Mouse (Mus musculus) frontal cortex, postnatal 36 days (tissue): ENCODE results near the gene Nmi.
"Not testable (repeated sequence)": the region's sequence is repeated elsewhere in the genome, so short reads cannot be mapped to it uniquely, and the experiment has no call there.

Experiments
- DNase-seq, 2 experiments: peaks; one replicate each; pipeline ENCODE4 v3.0.0; 2022; ENCODE audit warnings: low spot score in 2 of 2

Nmi gene

DNA sequence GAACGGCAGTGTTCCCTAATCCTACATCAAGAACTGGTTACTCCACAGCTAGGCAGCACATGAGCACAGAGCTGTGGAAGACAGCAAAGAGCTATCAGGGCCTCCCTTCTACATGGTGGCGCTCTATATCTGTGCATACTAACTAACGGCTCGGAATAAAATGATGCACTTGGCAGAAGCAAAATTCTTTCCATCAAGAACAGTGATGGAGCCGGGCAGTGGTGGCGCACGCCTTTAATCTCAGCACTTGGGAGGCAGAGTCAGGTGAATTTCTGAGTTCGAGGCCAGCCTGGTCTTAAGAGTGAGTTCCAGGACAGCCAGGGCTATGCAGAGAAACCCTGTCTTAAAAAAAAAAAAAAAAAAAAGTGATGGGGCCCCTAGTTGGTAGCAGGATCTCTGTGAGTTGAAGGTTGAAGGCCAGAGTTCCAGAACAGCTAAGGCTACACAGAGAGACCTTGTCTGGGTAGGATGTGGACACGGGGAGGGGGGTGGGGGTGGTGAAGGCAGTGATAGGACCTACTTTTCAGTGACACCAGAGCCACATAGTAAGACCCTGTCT, at the start of gene Nmi:
Nmi (minus strand) TSS at position 85 of the 559 bp plus-strand sequence.
- peak in 1 of 2 experiments; percentile 13 for DNase-seq

DNA sequence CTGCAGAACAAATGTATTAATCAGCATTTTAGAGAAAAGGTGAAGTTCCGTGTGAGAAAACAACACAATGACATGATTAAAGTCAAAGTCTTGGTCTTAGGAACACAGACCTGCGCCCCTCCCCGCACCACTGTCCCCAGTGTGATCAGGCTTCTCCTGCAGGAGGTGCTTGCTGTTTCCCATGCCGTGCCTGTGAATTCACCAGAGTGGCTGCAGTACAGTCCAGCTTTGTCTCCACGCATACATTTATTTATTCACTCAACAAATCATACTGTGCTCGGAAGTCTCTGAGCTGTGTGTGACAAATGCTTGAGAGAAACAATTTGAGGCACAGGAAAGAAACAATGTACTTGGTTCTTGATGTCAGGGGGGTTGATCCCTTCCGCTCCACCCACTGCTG, 43.1 kb upstream of the Nmi start:
- DNase-seq, result no peak

GRCm38 (mm10) chr2:52013306-52013820, 40.1 kb upstream of the Nmi start:
- DNase-seq, result peak in 1 of 2 experiments; percentile 23

DNA sequence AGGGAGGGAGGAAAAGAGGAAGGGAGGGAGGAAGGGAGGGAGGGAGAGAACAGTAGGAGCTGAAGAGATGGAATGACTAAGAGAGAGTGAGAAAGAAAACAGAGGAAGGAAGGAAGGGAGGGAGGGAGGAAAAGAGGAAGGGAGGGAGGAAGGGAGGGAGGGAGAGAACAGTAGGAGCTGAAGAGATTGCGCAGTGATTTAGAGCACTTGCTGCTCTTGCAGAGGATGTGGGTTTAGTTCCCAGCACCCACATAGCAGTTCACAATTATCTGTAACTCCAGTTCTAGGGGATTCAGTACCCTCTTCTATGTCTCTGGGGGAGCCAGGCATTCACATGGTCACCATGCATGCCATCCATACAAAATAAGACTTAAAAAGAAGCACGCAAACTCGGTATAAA, 38.5 kb upstream of the Nmi start:
- not testable (repeated sequence) for DNase-seq

GRCm38 (mm10) chr2:52006380-52006779, 33.1 kb upstream of the Nmi start:
- no peak for DNase-seq

GRCm38 (mm10) chr2:52002299-52002698, 29.0 kb upstream of the Nmi start:
- not testable (repeated sequence) for DNase-seq

DNA sequence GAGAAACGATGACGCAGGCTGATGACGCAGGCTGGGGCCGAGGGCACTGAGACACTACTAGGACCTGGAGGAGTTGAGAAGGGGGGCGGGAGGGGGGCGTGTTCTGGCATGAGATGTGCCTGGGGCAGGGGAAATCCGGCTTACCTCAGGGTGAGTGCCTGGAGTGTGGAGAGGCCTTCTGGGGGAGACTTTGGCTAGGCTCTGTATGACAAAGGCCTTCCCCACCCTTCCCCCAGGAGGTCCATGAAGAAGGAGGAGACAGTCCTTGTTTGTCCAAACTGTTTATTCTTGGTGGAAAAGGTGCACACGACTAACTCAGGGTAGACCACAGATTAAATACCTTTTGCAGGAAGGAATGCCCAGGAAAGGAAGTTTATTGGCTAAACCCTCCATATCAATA, 28.2 kb upstream of the Nmi start:
- DNase-seq, result no peak

GRCm38 (mm10) chr2:51999996-52000395, 26.7 kb upstream of the Nmi start:
- peak; percentile 8 to 11 for DNase-seq

GRCm38 (mm10) chr2:51991447-51991846, 18.2 kb upstream of the Nmi start:
- DNase-seq, result no peak

DNA sequence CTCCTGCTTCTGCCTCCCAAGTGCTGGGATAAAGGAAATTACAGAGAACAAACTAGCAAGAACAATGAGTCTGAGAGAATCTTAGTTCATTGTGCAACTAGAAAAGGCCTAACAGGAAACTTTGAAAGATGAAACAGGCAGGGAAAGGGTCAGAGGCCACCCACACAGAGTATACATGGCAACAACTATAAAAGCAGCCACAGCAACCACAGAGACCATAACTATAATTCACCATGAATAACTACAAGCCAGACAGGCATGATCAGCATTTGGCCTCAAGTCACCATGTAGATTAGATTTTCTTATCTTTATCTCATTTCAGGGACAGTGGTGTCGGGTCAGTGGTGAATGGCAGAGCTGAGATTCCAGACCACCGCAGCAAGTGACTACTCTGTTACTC, 16.3 kb upstream of the Nmi start:
- no peak for DNase-seq

GRCm38 (mm10) chr2:51986695-51987094, 13.4 kb upstream of the Nmi start:
- no peak for DNase-seq

DNA sequence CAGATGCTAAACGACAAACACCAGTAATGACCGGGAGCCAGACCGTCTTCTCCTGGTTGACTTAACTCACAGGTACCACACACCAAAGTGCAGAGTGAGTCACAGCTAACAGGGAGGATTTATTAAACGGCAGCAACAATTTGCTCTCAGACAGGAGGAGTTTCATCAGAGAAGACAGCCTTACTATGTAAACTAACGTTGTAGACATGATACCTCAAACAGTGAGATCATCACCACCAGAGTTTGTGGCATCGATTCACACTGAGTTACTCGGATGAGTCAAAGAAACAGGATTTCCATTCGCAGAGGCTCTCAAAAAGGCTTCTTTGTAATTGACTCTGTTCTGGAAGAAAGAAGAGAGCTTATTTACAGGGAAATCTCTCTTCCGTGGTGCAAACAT, 12.9 kb upstream of the Nmi start:
- DNase-seq, result no peak

DNA sequence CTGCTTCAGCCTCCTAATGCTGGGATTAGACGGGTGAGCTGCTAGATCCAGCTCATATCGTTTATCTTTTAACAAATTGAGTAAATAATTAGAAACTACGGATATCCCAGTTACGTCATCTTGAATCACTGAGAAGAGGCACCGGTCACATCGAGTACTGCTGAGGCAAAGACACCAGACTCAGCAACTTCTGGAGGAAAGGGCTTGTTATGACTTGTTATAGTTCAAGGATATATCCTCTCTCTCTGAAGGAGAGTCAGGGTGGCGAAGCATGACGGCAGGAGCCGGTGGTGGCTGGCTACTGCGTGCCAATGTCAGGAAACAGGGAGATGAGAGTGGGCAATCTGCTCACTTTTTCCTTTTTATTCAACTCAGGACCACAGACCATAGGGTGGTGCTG, 11.9 kb upstream of the Nmi start:
- DNase-seq, result no peak

DNA sequence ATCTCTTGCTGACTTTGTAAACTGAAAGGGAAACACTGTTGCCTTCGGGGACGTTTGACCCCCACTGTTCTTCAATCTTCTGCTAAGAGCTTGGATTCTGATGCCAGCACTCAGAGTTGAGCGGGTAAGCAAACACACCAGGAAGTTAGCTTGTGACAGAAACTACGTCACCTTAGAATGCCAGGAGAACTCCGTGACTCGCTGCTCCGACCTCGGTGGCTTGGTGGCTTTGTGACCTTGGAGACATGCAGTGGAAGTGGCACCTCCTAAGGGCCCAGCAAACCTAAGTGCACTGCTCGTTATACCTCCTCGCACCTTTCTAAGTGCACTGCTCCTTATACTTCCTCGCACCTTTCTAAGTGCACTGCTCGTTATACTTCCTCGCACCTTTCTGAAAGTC, 9.0 kb upstream of the Nmi start:
- no peak for DNase-seq

GRCm38 (mm10) chr2:51981630-51982029, 8.3 kb upstream of the Nmi start:
- no peak for DNase-seq

DNA sequence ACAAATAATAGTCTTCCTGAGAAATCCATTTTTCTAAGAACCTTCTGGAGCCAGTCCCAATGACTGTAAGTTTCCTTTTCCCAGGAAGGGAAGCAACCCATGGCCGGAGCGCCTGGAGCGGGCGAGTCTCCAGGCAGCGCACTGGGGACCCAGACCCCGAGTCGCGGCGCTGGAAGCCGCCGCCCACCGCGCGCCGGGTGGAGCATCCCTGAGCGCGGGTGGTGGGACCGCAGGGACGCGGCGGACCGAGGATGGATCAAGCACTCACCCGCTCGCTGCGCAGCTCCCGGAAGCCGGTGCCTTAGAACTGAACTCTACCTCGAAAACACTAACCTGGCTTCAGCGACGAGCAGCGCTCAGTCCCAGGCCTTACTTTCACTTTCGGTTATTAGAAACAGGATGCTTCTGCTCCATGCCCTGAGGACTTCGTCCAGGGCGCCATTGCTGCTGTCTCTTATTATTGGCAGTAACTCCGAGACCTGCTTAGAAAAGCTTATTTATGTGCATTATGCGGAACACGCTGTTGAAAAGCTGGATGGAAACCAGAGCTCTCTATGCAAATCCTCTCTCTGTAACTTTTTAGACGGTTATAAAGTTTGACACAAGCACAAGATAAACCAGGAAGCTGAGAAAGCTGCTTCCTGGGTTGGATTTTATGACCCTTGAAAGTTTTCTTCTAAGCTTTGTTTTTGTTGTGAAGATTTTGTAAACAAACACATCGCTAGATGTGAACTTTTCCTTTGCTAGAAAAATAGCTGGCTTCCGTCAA, 469 bp downstream of the Nmi start:
- peak; percentile 13 to 14 for DNase-seq

GRCm38 (mm10) chr2:51972142-51972541, 1.2 kb downstream of the Nmi start:
- DNase-seq, result no peak

DNA sequence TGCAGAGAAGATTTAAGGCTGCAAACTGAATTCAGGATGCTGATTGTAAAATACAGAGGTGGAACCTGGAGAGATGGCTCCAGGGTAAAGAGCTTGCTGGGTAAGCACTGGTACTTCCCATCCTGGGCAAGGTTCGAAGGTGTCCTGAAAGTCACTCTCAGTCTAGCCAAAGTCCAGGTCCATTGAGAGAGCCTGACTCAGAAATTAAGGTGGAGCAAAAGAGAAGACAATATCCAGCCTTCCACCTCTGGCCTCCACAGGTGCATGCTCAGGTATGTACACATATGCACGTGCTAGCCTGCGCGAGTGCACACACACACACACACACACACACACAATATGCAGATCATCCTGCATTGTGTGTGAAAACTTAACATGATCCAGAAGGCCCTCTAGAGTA, 2.4 kb downstream of the Nmi start:
- no peak for DNase-seq

GRCm38 (mm10) chr2:51967288-51967687, 6.0 kb downstream of the Nmi start:
- no peak for DNase-seq

DNA sequence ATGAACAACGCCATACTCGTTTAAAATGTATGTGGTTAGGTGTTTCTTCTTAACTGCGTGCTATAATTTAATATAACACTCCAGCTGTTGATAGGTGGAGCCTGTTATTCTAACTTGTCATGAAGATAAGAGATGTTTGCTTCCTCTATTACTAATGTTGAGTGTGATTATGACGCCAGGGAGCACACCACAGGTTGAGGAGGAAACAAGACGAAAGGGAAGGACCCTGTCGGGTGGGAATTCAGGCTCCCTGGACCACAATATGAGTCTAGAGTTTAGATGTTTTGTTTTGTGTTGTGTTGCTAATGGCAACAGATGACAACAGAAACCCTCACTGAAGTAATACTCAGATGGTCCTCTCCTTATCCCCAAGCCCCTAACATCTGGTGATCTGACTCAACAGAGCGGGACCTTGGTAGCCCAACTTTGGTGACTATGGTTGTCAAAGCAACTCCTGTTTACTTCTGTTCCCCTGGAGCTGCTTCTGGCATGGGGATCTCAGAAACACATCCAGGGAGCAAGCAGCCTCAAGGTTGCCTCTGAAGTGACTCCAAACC, 19.6 kb downstream of the Nmi start:
- no peak for DNase-seq

DNA sequence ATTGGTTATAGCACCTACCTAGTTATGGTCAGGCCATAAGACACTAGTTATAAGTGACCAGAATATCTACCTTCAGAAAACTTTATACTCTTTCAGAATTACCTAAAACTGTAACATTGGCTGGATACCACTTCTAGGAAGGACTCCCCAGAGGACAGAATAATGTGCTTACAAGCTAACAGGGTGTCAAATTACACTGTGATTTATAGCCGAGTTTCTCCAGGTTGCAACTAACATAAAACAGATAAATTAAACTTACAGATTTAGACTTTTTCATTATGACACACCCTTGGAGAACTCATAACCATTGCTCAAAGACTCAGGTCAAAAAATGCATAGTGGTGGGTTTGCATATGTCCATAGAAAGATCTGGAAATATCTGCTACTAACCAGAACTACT, 22.4 kb downstream of the Nmi start:
- DNase-seq, result no peak

GRCm38 (mm10) chr2:51948105-51948830, 25.0 kb downstream of the Nmi start:
- no peak for DNase-seq
